Mouse (Mus musculus) intestine, embryonic 15.5 days (tissue): Measurements from ENCODE around the gene Wrap53. TPM values are rescaled to one million over a fixed set of nuclear protein-coding genes. Genes with fewer than 3 reads are reported as not detected.
"Not testable (repeated sequence)": the region's sequence is repeated elsewhere in the genome, so short reads cannot be mapped to it uniquely, and the experiment has no call there.

ENCODE experiments used
- ATAC-seq: fragments of 200-750 bp; cut with Nextera tagmentation; 2 replicates; pipeline ENCODE4 v1.8.0; 2017; ENCODE audit warnings: moderate TSS enrichment, moderate library complexity
- H3K27ac ChIP-seq: fragments of 300-500 bp; sonication (generic); 2 replicates; pipeline ENCODE4 v1.5.1; 2015; ENCODE audit warnings: mild to moderate bottlenecking, inconsistent platforms
- H3K27me3 ChIP-seq: fragments of 300-500 bp; sonication (generic); replicated peaks from 2 replicates; pipeline ENCODE4 v1.6.1; 2015; ENCODE audit warnings: inconsistent platforms
- H3K36me3 ChIP-seq: fragments of 300-500 bp; sonication (generic); 2 replicates; pipeline ENCODE4 v1.6.1; 2015; ENCODE audit warnings: inconsistent platforms
- H3K4me1 ChIP-seq: fragments of 300-500 bp; sonication (generic); replicated peaks from 2 replicates; pipeline ENCODE4 v1.6.1; 2015; ENCODE audit warnings: inconsistent platforms
- H3K4me2 ChIP-seq: fragments of 300-500 bp; sonication (generic); replicated peaks from 2 replicates; pipeline ENCODE4 v1.6.1; 2015; ENCODE audit warnings: mild to moderate bottlenecking, inconsistent platforms
- H3K4me3 ChIP-seq: fragments of 300-500 bp; sonication (generic); replicated peaks from 2 replicates; pipeline ENCODE4 v1.5.1; 2015; ENCODE audit warnings: inconsistent platforms
- H3K9ac ChIP-seq: fragments of 300-500 bp; sonication (generic); 2 replicates; pipeline ENCODE4 v1.6.1; 2015; ENCODE audit warnings: inconsistent platforms
- H3K9me3 ChIP-seq: fragments of 300-500 bp; sonication (generic); 2 replicates; pipeline ENCODE4 v1.6.1; 2016; ENCODE audit warnings: inconsistent platforms
- WGBS: fragments of 180-500 bp; shearing (Covaris S2); methylation state at CpG from one replicate; pipeline ENCODE4 v1.1.7; 2015; 5-methylcytosine and 5-hydroxymethylcytosine counted together
- polyA plus RNA-seq: library from polyadenylated mRNA; unstranded; fragments of >200 nt; fragmentation: Nextera tagmentation; extraction: Ambion mirVana; gene quantifications from 2 replicates; pipeline ENCODE4 v1.2.1, GENCODE M21; 2015

Gene Wrap53
- polyA plus RNA-seq, 1 experiment from 2014 or later = 25.1 TPM

DNA sequence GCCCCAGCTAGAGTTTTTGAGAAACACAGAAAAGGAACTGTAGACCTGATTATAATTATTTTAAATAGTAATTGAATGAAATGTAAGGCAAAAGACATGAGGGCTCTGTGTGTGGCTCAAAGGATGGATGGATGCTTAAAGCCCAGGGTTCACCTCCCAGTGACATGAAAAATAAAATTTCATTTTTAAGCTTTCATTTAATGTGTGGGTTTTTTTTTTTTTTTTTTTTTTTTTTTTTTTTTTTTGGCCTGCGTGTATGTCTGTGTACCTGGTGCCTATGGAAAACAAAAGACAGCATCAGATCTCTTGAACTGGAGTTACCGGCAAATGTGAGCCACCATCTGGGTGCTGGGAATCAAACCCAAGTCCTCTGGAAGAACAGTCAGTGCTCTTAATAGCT is 39.4 kb downstream of the Wrap53 start:
- WGBS = 94% methylated on average over 2 of the region's 2 CpGs
- Histone ChIP-seq H3K36me3 (no peaks in the 10 kb centered on the region), H3K27ac (no peak overlapping the region), H3K27me3 (no peaks in the 10 kb centered on the region), H3K9me3 (no peaks in the 10 kb centered on the region), H3K4me3 (no peak overlapping the region), H3K4me1 (peaks cover under 1% of the 10 kb centered on the region; the same call in 1 of the 2 replicates), H3K4me2 (no peak overlapping the region), H3K9ac (no peak overlapping the region)
- ATAC-seq = no peak

DNA sequence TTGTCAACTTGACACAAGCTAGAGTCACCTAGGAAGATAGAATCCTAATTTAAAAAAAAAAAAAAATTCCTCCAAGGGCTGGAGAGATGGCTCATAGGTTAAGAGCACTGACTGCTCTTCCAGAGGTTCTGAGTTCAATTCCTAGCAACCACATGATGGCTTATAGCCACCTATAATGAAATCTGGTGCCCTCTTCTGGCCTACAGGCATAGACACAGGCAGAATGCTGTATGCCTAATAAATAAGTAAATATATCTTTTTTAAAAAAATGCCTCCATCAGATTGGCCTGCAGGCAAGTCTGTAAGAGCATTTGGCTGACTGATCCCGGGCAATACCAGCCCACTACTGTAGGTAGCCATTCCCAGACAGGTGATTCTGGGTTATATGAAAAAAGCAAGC is 45.1 kb downstream of the Wrap53 start:
- Histone ChIP-seq H3K4me1 (no peaks in the 10 kb centered on the region; the same call in 1 of the 2 replicates), H3K27ac (no peak overlapping the region), H3K9me3 (no peaks in the 10 kb centered on the region), H3K27me3 (no peaks in the 10 kb centered on the region), H3K36me3 (no peaks in the 10 kb centered on the region), H3K4me2 (no peak overlapping the region), H3K9ac (no peak overlapping the region), H3K4me3 (no peak overlapping the region)
- no peak for ATAC-seq
- WGBS = 72% methylated on average over 1 of the region's 1 CpGs

DNA sequence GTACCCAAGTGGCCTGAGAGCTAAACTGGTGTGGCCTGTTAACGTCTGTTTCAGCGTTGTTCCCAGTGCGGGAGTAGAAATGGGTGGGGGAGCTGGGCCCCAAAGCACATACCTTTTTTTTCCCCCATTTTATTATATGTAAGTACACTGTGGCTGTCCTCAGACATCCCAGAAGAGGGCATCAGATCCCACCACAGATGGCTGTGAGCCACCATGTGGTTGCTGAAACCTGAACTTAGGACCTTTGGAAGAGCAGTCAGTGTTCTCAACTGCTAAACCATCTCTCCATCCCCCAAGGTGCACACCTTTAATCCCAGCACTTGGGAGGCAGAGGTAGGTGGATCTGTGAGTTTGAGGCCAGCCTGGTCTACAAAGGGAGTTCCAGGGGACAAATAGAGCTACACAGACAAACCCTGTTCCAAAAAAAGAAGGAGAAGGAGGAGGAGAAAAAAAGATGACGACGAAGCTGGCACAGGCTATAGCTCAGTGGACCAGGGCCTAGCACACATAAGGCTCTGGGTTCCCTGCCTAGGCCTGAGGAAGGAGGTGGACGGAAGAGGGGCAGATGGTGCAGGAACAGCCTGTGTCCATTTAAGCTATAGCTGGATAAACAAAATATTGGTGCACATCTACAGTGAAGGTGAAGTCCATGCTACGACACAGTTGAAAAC is 47.4 kb downstream of the Wrap53 start:
- no peak overlapping the region for H3K4me2 ChIP-seq
- no peaks in the 10 kb centered on the region for H3K9me3 ChIP-seq
- H3K36me3 ChIP-seq = no peaks in the 10 kb centered on the region
- ATAC-seq = no peak
- H3K4me1 ChIP-seq = no peaks in the 10 kb centered on the region
- 75% methylated on average over 7 of the region's 7 CpGs for WGBS
- H3K27ac ChIP-seq = no peak overlapping the region
- no peak overlapping the region for H3K4me3 ChIP-seq
- H3K9ac ChIP-seq = no peak overlapping the region
- peaks cover 3% of the 10 kb centered on the region; the same call in 1 of the 2 replicates for H3K27me3 ChIP-seq

DNA sequence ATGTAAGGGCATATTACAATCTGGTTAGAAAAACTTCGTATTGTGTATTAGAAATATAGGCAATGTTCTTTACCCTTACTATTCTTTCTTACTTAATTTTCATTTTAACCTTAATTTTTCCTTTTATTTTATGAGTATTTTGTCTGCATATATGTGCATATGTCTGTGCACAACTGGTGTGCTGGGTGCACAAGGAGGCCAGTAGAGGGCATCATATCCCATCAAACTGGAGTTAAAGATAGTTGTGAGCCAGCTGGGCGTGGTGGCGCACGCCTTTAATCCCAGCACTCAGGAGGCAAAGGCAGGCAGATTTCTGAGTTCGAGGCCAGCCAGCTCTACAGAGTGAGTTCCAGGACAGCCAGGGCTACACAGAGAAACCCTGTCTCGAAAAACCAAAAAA is 49.3 kb downstream of the Wrap53 start:
- not testable (repeated sequence) for H3K36me3 ChIP-seq

DNA sequence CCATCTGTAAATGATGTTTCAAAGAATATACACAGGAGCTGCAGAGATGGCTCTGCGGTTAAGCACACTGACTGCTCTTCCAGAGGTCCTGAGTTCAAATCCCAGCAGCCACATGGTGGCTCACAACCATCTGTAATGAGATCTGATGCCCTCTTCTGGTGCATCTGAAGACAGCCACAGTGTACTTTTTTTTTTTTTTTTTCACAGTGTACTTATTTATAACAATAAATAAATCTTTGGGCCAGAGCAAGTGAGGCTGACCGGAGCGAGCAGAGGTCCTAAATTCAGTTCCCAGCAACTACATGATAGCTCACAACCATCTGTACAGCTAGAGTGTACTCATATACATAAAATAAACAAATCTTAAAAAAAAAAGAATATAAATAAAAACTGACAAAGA is 49.8 kb downstream of the Wrap53 start:
- WGBS = 82% methylated on average over 3 of the region's 3 CpGs
- not testable (repeated sequence) for H3K9ac ChIP-seq, H3K4me3 ChIP-seq, H3K4me2 ChIP-seq, H3K27me3 ChIP-seq, H3K9me3 ChIP-seq, H3K36me3 ChIP-seq, ATAC-seq, H3K4me1 ChIP-seq, H3K27ac ChIP-seq

More for the DNA sequence above, 49.3 kb downstream of the Wrap53 start:
- not testable (repeated sequence) for H3K9me3 ChIP-seq, H3K4me3 ChIP-seq, ATAC-seq, H3K4me1 ChIP-seq, H3K27ac ChIP-seq, H3K9ac ChIP-seq, H3K4me2 ChIP-seq, H3K27me3 ChIP-seq
- WGBS = 90% methylated on average over 6 of the region's 6 CpGs

DNA sequence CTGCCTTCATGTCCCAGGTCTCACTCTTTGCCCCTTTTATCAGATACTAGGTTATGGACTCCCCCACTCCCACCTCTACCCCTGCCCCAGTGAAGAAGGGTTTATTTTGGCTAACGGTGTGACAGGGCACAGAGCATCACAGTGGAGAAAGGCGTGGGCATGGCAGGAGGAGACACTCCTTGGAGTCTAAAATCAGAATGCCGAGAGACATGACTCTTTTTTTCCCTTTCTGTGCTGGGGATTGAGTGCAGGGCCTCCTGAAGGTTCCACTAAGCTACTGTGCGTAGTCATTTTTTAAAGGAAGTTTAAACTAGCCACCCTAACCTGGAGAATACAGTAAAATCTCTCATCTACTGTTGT is 52.0 kb downstream of the Wrap53 start:
- 90% methylated on average over 4 of the region's 4 CpGs for WGBS
- Histone ChIP-seq H3K4me1 (no peaks in the 10 kb centered on the region), H3K4me3 (no peak overlapping the region), H3K9ac (no peak overlapping the region), H3K27me3 (peaks cover 3% of the 10 kb centered on the region; the same call in 1 of the 2 replicates), H3K9me3 (no peaks in the 10 kb centered on the region), H3K4me2 (no peak overlapping the region), H3K27ac (no peak overlapping the region), H3K36me3 (no peaks in the 10 kb centered on the region)
- ATAC-seq = no peak

DNA sequence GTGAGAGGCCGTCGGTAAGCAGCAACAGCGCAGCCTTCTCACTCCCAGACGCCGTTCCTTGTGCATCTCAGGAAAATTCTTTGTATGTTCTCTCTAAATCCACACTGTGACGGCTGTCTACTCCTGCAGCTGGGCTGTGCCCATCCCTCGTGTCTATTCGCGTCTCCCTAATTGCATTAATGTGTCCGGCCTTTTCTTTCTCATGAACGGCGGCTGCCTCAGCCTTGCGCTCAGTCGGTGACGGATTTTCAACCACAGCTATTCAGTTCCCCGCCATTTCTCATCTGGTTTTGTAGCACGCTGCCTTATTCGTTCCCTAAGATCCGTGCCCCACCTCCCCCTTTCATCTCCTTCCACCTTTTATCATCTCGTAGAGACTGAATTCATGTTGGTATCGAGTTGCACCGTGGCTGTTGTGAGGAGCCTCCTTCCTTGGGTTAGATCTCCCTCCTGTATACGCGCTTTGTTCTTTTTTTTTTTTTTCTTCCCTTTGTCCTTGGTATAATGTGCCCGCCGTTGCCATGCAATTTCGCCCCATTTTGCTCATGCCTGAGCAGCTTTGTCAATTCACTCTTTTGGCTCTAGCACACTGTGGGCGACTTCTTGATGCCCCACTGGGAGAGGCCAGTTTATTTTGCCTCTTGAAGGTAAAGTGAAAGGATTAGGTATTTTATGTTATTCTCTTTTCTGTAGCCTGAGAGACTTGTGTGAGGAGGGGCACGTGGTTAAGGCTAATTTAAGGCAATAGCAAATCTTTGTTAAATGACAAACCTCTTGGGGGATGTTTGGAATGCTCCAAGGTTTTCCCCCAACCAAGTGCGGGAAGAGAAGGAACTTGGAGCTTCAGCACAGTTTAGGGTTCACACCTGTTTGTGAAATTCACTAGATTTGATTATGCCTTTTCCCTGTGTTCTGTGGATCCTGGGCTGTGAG is 52.7 kb downstream of the Wrap53 start:
- 13% methylated on average over 30 of the region's 30 CpGs for WGBS
- ATAC-seq = no peak
- peak overlapping the region; percentile 24 for H3K4me3 ChIP-seq
- H3K27ac ChIP-seq = no peak overlapping the region
- peak overlapping the region; percentile 29 for H3K9ac ChIP-seq
- H3K27me3 ChIP-seq = peaks cover 3% of the 10 kb centered on the region; the same call in 1 of the 2 replicates
- H3K36me3 ChIP-seq = no peaks in the 10 kb centered on the region
- H3K4me1 ChIP-seq = no peaks in the 10 kb centered on the region
- H3K4me2 ChIP-seq = peak overlapping the region; percentile 62
- no peaks in the 10 kb centered on the region for H3K9me3 ChIP-seq

DNA sequence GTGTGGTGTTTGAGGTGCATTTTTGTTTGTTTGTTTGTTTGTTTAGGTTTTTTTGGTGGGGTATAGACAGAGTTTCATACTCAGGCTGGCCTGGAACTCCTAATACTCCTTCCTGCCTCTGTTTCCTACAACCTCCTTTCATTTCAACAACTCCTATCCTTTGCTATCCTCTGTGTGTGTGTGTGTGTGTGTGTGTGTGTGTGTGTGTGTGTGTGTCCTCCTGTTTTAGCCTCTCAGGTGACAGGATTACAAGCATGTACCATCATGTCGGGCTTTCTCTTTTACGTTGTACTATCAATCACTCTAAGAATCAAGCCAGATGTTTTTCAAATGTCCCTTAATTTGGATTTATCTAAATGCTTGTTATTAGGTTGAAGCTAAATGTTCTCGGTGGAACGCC is 53.4 kb downstream of the Wrap53 start:
- Histone ChIP-seq H3K36me3 (no peaks in the 10 kb centered on the region), H3K4me2 (peak overlapping the region; percentile 62; the same call in 1 of the 2 replicates), H3K9me3 (no peaks in the 10 kb centered on the region), H3K27me3 (peaks cover 3% of the 10 kb centered on the region; the same call in 1 of the 2 replicates), H3K9ac (no peak overlapping the region; the same call in 1 of the 2 replicates), H3K4me1 (no peaks in the 10 kb centered on the region), H3K27ac (no peak overlapping the region), H3K4me3 (no peak overlapping the region)
- ATAC-seq = no peak
- WGBS = 58% methylated on average over 4 of the region's 4 CpGs

DNA sequence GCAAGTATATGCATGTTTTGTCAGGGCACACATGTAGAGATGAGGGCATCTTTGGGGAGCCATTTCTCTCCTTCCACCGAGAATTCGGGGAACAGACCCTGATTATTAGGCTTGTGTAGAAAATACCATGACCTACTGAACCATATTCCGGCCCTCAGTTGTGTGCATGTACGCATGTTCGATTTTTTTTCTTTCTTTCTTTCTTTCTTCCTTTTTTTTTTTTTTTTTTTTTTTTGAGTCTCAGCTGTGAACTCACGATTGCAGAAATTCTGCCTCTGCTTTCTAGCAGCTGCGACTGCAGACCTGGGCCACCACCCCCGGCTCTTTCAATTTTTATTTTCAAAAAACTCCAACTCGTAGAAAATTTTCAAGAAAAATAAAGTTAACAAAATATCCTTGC is 54.4 kb downstream of the Wrap53 start:
- H3K27me3 ChIP-seq = peaks cover 3% of the 10 kb centered on the region; the same call in 1 of the 2 replicates
- no peaks in the 10 kb centered on the region for H3K4me1 ChIP-seq
- no peak overlapping the region for H3K4me3 ChIP-seq
- H3K36me3 ChIP-seq = no peaks in the 10 kb centered on the region
- H3K4me2 ChIP-seq = no peak overlapping the region
- 83% methylated on average over 9 of the region's 9 CpGs for WGBS
- H3K9me3 ChIP-seq = no peaks in the 10 kb centered on the region
- no peak for ATAC-seq
- H3K27ac ChIP-seq = no peak overlapping the region
- H3K9ac ChIP-seq = no peak overlapping the region

DNA sequence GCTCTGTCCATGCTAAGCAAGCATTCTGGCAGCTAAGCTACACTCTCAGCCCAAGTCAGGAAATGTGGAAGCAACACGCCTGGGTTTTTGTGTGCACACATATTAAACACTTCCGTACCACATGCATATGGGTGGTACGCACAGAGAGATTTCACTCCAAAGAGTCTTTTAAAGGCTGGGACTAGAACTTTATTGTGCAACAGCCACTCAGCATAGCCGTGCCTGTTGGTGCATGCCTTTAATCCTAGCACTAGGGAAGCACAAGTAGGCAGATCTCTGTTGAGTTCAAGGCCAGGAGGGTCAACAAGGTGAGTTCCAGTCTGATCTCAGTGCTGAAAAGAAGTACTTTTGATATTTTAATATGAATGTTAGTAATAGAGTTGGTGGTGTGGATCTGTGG is 56.4 kb downstream of the Wrap53 start:
- H3K9me3 ChIP-seq = no peaks in the 10 kb centered on the region
- no peak overlapping the region for H3K4me3 ChIP-seq
- H3K36me3 ChIP-seq = no peaks in the 10 kb centered on the region
- WGBS = 88% methylated on average over 4 of the region's 4 CpGs
- H3K27ac ChIP-seq = no peak overlapping the region
- no peaks in the 10 kb centered on the region for H3K4me1 ChIP-seq
- peaks cover 3% of the 10 kb centered on the region; the same call in 1 of the 2 replicates for H3K27me3 ChIP-seq
- no peak overlapping the region for H3K9ac ChIP-seq
- no peak overlapping the region for H3K4me2 ChIP-seq
- ATAC-seq = no peak

DNA sequence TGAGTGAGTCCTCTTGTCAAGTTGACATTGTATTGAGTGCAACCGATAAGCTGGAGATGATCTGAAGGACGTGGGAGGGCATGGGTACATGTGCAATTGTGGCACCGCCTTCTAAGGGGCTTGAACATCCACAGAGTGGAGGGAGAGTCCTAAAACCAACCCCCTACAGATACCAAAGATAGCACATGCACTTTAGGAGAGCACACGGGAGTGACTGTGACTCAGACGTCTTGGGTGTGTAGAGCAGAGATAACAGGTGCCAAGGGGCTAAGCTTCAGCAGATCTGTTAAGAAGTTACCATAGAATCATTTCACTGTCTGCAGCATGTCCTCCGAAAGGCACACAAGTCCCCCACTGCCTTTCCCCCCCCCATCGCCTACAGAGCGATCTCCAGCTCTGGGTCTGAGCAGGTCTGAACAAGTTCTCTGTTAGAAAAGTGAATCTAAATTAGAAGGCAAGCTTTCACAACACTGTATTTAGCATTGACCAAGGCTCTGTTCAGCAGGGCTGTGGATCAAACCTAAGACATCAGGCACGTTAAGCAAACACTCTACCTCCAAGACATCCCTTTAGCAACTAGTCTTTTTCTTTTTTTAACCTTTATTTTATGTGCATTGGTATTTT is 58.4 kb downstream of the Wrap53 start:
- no peaks in the 10 kb centered on the region for H3K27me3 ChIP-seq
- no peak overlapping the region for H3K4me2 ChIP-seq
- no peaks in the 10 kb centered on the region for H3K9me3 ChIP-seq
- no peak for ATAC-seq
- H3K36me3 ChIP-seq = no peaks in the 10 kb centered on the region
- no peak overlapping the region for H3K27ac ChIP-seq
- H3K4me1 ChIP-seq = no peaks in the 10 kb centered on the region
- H3K9ac ChIP-seq = no peak overlapping the region
- no peak overlapping the region for H3K4me3 ChIP-seq
- WGBS = 83% methylated on average over 9 of the region's 9 CpGs

DNA sequence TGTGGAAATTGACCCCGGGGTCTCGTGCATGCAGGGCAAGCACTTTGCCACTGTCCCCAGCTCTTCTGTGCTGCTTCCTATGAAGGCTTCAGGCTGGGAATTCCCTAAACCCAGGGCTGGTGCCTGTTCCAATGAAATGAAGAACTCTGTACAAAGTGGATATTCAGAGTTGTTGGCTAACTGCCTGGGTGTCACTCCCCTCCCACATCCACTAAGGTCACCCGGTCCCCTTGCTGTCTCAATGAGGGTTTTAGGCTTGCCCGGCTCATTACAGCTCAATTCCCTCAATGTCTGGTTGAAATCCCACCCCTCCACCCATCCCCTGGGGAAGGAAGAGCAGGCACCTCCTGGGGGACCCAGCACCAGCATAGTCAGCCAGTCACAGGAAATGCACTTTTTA is 60.1 kb downstream of the Wrap53 start:
- Histone ChIP-seq H3K4me3 (no peak overlapping the region), H3K36me3 (no peaks in the 10 kb centered on the region), H3K4me2 (no peak overlapping the region), H3K4me1 (no peaks in the 10 kb centered on the region), H3K27ac (no peak overlapping the region), H3K27me3 (no peaks in the 10 kb centered on the region), H3K9me3 (no peaks in the 10 kb centered on the region), H3K9ac (no peak overlapping the region)
- no peak for ATAC-seq
- WGBS = 65% methylated on average over 4 of the region's 4 CpGs
